Mouse (Mus musculus) left cerebral cortex, postnatal 36 days (tissue): Measurements from ENCODE around the gene Abca9. TPM values are rescaled to one million over a fixed set of nuclear protein-coding genes. Genes with fewer than 3 reads are reported as not detected.

Source experiments
- DNase-seq, 2 experiments: peaks; one replicate each; pipeline ENCODE4 v3.0.0; 2021 to 2022; ENCODE audit warnings: low spot score in 2 of 2, mixed read lengths in 1 of 2
- intact Hi-C: fragments of 180-260 bp; cut with DNase I; formaldehyde crosslinking; loops from one replicate; pipeline ENCODE4 v1.15.1; 2025
- total RNA-seq, 2 experiments: library from RNA; stranded (reverse); gene quantifications; 2 replicates each; pipeline ENCODE4 v1.2.3; 2021

Gene Abca9
- total RNA-seq = 1 to 10 TPM; 5.4 to 9.0 TPM

DNA sequence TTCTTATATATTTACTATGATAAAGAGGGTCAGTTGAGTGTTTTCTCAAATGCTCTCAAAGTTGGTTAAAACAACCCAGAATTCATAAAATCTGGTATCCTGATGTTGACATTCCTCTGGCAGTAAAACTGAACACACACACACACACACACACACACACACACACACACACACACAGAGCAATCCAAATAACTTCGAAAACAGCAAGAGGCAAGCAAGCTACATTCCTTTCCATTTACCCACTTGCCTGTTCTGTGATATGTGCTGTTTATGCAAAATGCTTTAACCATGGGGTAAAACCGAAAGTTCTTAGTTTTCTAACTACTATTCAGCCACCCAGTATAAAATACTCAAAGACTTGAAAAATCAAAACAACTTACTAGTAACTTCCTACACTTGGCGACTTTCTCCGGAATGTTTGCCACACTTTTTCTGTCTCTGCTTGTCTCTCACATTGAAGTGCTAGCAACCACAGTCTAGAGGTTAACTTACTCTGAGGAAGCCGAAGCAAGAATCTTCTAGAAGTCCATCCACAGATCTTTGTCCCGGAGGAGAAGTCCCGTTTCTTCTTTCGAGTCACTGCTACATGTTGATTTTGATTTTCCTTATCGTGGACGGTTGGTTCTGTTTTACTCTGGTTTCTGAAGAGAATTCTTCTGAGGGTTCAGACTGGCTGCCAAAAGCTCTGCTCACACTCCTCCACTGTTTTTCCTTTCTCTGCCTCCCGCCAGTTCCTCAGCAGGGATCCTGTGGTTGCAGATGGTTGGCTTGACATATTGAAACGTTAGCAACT is at the start of gene Abca9:
Abca9 (minus strand) TSS at position 738 of the 793 bp plus-strand sequence.
- intact Hi-C loops = no loop called here
- peak; percentile 31 to 36 for DNase-seq

DNA sequence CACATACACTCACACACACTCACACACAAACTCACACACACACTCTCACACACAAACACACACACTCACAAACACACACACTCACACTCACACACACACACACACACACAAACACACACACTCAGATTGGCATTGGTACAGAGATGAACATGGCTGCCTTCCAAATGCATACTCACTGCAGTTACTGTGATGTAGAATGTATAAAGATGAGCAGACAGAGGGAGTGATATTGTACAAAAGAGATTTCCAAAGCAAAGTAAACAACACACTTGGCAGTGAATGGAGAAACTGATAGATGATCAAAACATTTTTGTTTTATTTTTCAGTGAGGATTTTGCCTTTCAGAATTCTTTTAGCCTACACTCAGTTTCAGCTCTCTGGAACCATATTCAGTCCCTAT is 49.1 kb upstream of the Abca9 start:
- intact Hi-C loops = no loop called here
- no peak for DNase-seq

DNA sequence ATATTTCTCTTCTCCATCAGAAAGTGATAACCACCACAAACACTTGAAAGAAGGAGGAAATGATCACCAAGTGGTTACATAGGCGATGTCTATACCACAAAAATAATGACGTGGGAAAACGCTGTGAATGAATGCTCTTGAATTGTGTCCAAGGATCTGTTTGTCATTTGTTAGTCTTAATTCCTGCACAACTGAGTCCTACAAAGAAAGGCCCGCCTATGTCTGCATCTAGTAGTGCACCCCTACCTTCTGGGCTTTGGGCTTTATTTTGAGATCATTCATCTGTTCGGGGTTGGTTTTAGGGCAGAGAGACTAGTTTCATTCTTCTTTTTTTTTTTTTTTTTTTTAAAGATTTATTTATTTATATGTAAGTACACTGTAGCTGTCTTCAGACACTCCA is 35.9 kb upstream of the Abca9 start:
- DNase-seq = no peak
- intact Hi-C loops = no loop called here

DNA sequence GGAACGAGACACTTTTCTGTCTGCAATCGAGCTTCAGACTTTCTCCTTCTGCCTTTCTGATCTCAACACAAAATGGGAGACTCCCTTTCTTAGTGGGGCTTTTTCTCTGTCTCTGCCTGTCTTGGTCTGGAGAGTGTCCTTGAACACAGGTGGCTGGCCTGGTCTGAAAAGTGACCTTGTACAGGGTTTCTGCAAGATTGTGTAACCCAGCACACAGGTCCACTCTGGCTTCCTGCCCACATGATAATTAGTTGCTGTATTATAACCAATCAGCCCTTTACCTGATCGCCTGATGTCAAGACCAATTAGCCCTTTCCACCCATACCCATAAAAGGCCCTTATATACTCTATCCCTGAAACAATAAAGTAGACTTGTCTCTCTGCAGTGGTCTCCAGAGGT is 30.9 kb upstream of the Abca9 start:
- intact Hi-C loops = no loop called here
- no peak for DNase-seq

DNA sequence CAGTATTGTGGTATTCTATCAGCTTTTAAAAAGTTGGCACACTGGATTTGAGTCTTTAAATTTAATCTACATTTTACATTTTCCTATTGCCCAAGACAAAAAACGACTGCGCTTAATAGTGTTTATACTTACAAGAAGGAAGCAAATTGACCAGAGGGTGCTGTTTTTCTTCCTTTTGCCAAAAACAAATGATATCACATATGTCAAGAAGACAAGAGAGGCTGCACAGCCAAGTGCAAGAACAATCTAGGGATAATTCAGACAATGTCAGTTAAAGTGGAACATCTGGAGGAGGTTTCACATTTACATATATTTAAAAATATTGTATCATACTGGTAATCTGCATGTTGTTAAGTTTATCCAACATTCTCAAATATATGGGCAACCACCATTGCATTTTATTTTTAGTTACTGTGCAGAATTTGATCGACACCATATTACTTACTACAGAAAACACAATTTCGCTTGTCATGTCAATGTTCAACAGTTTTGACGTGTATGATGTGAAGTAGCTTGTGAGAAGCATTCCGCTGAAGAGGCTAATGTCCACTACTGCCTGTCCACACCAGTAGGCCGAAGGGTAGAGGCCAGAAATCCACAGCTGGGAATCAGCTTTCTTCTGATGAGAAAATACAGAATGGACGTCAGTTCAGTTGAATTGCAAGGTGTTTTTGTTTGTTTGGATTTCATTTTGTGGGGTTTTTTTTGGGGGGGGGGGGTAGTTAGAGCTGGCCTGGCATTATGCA is 28.7 kb upstream of the Abca9 start:
- intact Hi-C loops = no loop called here

DNA sequence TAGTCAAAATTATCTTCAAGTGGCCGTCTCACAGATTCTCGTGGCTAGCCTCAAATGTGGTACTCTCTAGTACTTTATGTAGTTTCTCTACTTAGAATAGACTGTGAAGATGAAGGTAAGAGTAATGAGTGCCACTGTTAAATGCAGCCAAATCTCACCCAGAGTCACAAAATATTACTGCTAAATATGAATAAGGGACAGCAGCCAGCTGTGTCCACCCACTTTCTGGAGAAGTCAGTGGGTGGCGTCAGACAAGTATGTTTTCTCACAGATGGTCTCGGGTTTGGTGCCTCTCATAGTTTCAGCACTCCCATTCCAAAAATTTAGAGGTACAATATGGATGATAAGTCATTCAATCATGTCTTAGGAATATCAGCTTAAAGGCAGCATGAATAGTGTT is 27.3 kb upstream of the Abca9 start:
- DNase-seq = peak in 1 of 2 experiments; percentile 4
- intact Hi-C loops = no loop called here

More for the DNA sequence above, 28.7 kb upstream of the Abca9 start:
- DNase-seq = no peak

DNA sequence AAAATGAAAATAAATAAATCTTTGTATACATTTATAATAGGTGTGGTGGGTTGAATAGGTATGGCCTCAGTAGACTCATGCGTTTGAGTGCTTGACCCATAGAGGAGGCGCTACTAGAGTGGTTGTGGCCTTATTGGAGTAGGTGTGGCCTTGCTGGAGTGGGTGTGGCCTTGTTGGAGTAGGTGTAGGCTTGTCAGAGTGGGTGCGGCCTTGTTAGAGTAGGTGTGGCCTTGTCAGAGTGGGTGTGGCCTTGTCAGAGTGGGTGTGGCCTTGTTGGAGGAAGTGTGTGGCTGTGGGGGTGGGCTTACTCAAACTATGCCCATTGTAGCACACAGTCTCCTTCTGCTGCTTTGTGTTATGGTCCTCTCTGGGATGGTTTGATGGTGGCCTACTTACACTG is 3.2 kb upstream of the Abca9 start:
- intact Hi-C loops = no loop called here

DNA sequence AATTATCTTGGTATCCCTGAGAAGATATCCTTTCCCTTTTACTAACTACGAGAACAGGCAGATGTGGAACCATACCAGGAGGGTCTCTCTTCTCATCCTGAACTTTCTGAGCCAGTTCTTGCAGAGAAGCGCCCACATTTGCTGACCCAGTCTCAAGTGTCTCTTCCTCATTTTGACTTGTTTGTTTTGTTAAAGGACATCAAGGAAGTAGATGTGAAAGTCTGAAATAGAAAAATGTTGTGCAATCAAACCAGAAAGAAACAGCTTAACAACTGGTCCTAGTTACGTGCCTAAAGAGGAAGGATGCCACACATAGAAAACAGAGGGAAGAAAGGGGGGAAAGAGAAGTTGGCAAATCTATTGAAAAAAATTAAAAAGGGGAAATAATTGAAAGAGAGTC is 2.2 kb downstream of the Abca9 start:
- intact Hi-C loops = no loop called here
- DNase-seq = no peak

More for the DNA sequence above, 3.2 kb upstream of the Abca9 start:
- no peak for DNase-seq

DNA sequence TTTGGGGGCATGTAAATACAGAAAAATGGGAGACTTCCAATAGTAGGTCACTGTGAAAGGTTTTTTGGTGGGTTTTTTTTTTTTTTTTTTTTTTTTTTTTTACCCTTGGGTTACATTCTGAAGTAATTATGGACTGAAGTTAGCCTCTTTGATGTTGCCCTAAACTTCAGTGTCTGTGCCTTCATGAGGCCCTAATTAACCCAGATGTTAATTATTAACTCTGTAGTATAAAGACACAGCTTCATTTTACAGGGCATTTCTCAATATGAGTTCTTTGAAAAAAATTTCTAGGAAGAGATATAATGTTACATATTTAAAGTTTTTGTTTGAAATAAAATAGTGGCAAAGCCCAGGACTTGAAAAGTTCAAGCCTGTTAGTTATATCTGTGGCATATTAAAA is 2.6 kb downstream of the Abca9 start:
- intact Hi-C loops = no loop called here
- no peak for DNase-seq

DNA sequence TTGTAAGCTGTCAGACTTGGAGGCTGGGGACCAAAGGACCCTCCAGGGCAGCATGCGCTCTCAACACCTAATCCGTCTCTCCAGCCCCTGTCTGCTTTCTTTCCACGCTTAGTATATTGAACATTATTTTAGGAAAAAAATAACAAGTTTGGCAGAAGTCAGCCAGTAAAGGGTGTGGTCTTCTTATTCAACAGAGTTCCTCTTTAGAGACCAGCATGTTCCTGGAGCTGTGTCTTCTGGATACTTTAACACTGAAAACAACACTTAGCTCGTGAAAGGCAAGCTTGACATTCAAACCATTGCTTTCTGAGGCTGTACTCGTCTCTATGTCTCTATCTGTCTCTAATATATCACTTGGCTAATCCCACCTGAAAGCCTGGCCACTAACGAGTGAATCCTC is 10.9 kb downstream of the Abca9 start:
- intact Hi-C loops = no loop called here

DNA sequence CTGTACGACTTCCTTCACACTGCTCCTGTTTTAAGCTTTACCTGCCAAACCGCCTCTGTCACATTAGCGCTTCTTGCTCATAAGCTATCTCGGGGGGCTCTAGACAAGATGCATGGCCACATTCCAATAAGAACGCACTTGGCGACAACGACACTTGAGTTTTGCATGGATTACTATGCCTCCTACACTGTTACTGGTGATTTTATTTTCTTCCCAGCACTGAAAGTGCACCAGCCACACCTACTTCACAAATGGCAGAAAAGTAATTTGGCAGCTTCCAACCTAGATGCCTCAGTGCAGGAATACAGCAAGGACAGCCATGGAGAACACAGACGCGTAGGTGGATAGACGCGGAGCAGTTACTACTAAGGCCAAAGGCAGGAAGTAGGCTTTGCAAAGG is 12.0 kb downstream of the Abca9 start:
- intact Hi-C loops = no loop called here
- DNase-seq = peak; percentile 17 to 49

More for the DNA sequence above, 10.9 kb downstream of the Abca9 start:
- DNase-seq = no peak

DNA sequence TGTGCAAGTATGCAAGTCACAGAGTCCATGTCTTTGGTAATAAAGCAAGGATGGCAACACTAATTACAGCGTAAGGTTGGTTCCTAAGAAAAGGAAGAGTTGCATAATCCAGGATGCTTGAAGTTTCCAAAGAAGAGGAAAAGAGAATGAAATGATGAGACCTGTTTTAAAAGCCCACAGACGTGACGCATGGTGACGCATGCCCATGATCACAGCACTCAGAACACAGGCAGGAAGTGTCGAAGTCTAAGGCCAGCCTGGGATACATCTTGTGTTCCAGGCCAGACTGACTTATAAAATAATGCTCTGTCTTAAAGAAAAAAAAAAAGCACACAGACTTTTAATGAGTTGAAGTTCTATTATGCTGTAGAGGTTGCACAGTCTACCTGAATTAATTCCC is 20.4 kb downstream of the Abca9 start:
- intact Hi-C loops = no loop called here
- DNase-seq = no peak

DNA sequence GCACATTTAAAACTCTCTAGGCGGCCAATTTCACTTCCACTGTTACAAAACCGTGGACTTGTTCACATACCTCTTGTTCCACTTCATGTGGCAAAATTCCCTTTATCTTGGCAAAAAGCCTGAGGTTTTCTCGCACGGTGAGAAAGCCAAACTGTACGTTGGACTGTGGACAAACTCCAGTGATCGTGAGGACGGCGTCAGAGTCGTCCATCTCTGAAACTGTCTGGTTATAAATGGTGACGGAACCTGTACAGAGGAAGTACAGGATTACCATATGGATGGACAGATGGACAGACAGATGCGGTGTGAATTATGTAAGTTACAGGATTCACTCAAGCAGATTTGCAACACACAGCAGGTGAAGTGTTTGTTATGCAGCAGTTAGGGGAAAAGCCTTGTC is 22.6 kb downstream of the Abca9 start:
- intact Hi-C loops = no loop called here
- no peak for DNase-seq

DNA sequence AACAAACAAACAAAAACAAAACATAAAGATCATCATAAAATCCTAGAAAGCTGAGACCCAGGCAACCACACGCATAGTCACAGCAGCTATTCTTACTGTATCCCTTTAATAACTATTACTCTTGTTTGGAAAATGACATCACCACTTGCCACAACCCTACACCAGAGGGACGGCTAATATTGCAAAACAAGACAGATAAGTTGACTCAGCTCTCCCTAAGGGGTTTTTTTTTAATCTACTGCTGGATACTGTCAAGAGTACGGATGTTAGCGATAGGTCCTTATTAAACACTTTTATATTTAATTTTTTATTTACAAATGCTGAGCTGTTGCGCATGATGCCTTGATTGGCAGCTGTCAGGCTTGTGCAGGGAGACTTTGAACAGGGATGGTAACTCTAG is 37.2 kb downstream of the Abca9 start:
- intact Hi-C loops = no loop called here

DNA sequence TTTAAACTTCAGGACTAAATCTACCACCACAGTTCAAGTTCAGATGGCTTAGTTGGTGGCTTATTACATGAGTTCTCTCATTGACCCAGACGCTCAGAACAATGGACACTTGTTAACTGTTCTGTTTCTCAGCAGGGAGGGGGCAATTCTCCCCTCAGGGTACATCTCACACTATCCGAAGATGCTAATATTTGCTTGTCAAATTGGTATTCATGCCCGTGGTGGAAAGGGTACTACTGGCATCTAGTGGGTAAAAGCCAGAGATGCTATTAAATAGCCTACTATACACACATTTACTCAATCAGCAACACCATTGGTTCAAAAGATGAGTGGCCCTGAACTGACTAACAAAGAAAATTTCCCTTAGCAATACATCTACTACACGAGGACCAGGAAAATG is 56.9 kb downstream of the Abca9 start:
- DNase-seq = no peak
- intact Hi-C loops = loop anchor here (5.0 kb wide), 1 partner anchor 239 kb away; no protein-coding TSS in a partner anchor

More for the DNA sequence above, 37.2 kb downstream of the Abca9 start:
- DNase-seq = no peak

DNA sequence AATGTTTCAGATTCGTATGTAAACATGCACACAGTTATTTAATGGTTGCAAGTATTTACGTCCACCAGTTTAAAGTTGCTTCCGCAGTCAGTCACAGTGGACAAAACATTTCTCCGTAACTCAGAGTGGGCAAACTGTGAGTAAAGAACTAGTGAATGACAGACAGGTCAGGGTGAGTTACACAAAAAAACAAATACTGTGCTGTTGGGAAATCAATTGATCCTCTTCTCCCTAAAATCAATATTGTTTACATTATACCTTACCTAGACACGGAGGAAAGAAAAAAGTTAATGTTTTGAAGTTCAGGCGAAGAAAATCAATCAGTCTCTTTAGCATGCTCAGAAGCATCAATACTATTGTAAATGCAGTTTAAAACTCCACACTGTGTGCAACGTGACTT is 66.6 kb downstream of the Abca9 start:
- intact Hi-C loops = no loop called here
- no peak for DNase-seq

DNA sequence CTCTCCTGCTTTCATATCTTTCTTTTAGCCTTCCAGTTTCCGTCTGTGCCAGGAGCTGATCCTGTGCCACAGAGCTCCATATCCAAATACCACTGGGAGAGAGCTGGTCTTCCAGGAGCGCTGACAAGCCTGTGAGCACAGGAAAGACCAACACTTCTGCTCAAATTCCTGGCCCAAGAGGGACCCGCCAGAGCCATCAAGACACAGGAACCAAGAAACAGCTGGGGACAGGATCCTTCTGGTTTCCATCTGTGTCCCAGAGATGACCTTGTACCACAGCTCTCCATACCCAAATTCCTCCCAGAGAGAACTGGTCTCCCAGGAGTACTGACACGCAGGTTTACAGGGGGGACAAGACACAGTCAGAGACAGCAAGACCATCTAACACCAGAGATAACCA is 69.1 kb downstream of the Abca9 start:
- intact Hi-C loops = no loop called here
- DNase-seq = no peak

DNA sequence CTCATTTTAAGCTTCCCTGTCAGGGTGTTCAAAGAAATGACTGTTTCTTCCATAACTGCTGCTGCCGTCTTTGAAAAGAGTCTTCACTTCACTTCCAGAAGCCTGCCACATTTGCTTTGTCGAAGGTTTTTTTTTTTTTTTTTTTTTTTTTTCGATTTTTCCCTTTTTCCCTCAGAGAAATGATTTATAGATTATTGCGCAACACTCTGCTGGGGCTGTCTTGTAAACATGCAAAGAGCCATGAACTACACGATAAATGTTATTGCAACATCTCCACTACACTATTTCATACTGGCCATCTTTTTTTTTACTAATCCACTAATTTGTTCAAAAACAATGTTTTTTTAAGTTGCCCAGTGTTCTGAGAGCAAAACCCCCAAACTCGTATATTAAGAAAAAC is 70.5 kb downstream of the Abca9 start:
- intact Hi-C loops = no loop called here

DNA sequence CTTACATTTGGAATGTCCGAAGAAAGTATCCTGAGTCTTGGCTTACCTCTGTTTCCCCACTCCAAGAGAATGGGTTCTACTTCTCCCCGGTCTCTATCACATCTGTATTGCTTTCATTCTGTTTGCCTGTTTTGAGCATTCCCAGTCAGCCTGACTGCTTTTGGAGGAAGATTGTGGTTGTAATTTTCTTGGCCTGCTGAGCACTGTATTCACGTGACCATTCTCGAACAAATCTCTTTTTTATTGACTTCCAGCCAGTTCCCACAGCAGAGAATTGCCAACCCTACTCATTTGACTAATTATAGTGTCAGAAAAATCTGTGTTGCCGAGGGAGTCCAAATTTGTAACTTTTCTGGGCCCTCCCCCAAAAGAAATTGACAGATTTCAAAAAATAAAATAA is 72.1 kb downstream of the Abca9 start, which contains the start of gene Abca8a:
Abca8a (minus strand) TSS at position 121 of the 400 bp plus-strand sequence.
- intact Hi-C loops = no loop called here
- no peak for DNase-seq

More for the DNA sequence above, 70.5 kb downstream of the Abca9 start:
- no peak for DNase-seq

DNA sequence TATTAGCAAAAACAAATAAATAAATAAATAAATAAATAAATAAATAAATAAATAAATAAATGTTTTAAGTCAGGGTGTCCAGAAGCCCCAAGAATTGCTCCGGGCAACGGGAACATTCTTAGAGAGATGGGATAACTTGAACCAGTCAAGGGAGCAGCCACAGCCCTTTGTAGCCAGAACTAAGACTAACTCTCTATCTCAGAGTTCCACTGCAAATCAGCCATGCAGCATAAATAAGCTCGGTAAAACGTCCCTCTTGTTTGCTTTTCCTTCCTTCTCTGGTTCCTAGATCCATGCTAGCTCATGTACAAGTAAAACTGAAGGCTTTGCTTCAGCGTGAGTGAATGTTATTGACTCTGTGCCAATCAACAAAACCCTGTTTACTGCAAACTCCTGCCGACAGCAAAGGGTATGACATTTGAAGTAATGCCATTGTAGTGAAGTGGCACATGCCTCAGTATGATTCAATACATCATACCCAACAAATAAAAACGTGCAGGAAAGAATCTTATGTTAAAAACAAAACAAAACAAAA is 73.1 kb downstream of the Abca9 start:
- no peak for DNase-seq
- intact Hi-C loops = no loop called here

DNA sequence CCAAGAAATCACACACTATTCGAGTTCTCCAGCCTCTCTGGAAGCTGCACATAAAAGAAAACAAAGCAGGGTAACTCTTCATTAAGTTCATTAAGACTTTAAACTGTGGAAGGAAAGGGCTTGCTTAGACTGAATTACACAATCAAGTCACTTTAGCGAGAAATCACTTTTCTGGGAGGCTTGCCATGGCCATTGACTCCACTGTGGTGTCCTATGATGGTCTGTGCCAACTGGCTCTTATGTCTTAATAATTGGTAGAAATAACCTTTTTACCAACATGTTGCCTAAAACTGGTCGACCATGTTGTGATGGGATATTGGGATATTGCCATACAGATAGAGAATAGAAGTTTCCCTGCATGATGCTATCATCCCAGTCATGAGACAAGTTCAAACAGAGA is 73.8 kb downstream of the Abca9 start:
- intact Hi-C loops = no loop called here
- DNase-seq = no peak
